Mouse (Mus musculus) heart, postnatal 4 days (tissue): ENCODE data around the gene Gapt. TPM values are rescaled to one million over a fixed set of nuclear protein-coding genes. Genes with fewer than 3 reads are reported as not detected.

Experiments
- DNase-seq: peaks from one replicate; pipeline ENCODE4 v3.0.0; 2021
- total RNA-seq, 2 experiments: library from RNA; stranded (reverse); gene quantifications; 2 replicates each; pipeline ENCODE4 v1.2.3; 2021

Gene Gapt
- total RNA-seq, 2 experiments from 2014 or later: 0.11 TPM; not detected in 1

- DNase-seq: no peak
Observed at GRCm38 (mm10) chr13:110342602-110343001, 14.4 kb downstream of the Gapt start.

- no peak for DNase-seq
Observed at GRCm38 (mm10) chr13:110332958-110333597, 23.9 kb downstream of the Gapt start.

GRCm38 (mm10) chr13:110318746-110319145, 38.3 kb downstream of the Gapt start:
- DNase-seq: peak; percentile 10

GRCm38 (mm10) chr13:110307188-110307587, 49.8 kb downstream of the Gapt start:
- no peak for DNase-seq

Other genes starting within 250 kb of the Gapt start
- under 1 TPM; 0.57 to 0.68 TPM for gene Rab3c, start 76.2 kb downstream of the Gapt start, total RNA-seq
- 100 to 1,000 TPM; 101 to 112 TPM for gene Plk2, start 37.8 kb upstream of the Gapt start, total RNA-seq